Mouse (Mus musculus) right cerebral cortex, postnatal 14 days (tissue): ENCODE data around the gene Etl4.

Experiments
- DNase-seq: peaks from one replicate; pipeline ENCODE4 v3.0.0; 2022

Gene Etl4

DNA sequence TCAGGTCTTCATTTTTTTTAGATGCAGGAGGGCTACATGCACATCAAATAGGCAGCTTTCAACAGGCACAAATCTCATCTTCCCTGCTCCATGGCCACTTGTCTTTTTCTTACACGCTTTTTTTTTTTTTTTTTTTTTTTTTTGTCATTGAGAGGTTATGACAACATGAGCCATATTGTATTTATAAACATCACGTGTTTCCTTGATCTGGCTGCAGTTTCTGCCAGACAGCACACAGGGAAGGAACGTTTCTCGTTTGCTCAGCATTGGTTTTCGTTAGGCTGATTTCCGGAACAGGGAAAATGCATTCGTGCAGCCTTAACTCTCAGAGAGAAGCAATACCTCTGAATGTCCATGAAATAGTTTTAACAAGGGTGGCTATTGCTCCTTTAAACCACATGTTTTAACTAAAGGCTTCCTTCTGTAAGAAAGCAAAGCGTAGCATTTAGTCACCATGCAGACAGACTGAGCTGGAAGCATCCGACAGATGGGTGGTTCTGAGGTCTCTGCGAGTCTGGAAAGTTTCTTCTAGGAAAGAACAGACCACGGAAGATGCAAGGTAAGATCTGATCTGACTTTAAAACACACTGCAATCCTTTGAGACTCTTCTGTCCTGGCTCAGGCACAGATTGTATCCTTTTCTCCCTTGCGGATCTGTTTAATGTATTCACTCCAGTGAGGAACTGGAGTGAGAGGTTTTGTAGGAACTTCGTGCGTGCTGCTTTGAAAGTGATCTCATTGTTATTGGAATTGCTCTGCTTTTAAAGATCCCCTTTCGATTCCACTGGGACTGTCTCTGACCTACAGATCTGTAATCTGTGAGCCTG lies 812.8 kb downstream of the Etl4 start:
- no peak for DNase-seq

DNA sequence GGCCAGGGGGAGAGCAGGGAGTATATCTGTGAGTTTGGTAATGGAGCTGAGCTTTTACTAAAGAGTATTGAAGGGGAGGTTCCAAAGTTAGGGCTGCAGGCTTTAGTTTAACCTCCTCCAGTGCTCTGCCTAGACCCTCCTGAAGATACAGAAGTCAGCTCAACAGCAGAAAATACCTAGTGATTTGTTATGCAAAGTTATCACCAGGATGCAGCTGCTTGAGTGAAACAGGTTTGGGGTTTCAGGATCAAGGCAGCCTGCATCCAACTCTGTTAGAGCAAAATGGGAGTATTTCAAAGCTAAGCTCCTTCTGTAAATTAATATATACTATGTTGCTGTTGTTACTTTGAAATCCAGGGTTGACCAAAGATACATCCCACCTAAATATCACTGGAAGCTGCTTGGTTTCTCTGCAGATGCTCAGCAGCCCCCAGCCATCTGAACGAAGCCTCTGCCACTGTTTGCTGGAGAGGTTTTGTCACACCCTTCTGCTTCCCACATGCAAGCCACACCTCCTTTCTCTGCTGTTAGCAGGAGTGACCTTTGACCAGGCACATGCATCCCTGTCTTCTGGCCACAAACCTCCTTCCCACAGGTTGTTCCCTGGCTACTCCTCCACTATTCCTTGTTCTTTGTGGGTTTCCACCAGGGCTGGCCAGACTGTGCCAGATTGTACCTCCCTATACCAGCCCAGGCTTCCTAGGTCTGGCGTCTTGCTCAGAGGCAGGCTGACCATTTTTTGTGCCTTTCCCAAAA lies 814.6 kb downstream of the Etl4 start:
- DNase-seq: no peak

DNA sequence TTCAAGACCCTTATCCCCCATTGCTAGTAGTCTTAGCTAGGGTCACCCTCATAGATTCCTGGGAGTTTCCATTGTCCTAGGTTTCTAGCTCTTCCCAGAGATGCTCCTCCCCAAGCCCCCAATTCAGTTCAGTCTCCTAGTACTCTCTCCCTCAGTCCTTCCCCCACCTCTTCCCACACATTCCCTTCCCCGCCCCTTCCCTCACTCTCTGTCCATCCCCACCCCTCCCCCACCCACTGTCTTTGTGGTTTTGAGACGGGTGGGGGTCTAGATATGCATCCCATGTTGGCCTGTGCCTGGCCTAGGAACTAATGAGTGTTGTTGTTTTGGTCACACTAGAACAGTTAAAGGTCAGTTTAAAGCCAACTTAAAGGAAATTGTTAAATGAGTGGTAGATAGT lies 817.4 kb downstream of the Etl4 start:
- no peak for DNase-seq

DNA sequence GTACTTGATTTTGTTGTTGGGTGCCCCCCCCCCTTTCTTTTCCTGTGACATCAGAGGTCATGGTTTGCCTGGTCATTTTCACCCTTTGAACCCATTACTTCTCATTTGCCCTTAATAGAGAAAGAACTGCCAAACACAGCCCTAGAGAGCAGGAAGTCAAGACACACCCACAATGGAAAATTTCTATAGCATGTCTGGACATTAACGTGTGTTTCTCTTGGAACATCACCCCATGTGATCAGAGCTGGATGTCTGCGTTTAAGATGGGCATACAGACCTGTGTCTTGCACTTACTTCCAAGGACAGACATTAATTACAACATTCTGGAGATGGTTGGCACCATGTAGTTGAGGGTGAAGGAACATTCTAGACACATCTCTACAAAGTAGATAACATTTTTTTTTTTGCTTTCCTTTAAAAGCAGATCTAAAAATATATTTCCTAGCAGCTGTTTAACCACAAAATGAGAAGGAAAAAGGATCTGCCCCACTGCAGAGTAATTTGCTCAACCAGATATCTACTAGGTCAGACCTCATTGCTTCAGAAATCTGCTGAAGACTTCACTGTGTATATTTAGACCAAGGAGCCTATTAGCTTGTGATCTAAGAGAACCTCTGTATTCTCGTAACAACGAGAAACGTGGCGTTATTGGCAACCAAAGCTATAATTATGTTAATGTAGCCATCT lies 818.3 kb downstream of the Etl4 start:
- no peak for DNase-seq

GRCm38 (mm10) chr2:20735444-20735843 lies 825.9 kb downstream of the Etl4 start:
- no peak for DNase-seq

- DNase-seq: no peak
Observed at GRCm38 (mm10) chr2:20736324-20737015, 826.9 kb downstream of the Etl4 start.

DNA sequence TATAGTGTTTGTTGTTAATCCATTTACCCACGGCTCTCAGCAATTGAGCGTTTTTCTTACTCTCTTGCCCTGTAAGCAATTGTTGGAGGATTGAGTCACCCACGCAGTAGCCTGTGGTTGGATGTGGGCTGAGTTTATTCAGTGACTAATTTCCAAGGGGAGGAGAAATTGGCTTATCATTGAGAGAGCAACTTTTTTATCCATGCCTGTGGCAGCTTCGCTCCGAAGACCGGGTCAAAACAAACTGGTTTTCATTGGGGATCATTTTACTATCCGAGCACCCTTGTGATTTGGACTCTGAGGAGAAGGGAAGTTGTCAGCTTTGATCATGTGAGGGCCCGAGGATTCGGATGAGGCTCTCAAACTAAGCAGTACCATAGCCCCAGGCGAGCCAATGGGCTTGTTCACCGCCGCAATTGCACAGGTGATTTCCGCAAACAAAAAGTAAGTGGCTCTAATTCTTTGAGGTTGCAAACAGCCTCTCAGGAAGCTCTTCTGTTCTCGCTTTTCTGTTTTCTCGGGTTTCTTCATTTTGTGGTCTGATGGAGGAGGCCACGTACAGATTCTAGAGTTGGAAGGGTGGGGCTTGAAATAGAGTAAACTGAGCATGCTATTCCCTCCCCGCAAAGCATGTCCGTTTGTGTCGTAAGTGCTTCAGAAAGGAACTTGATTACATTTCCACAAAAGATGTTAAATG lies 827.7 kb downstream of the Etl4 start:
- DNase-seq: no peak

GRCm38 (mm10) chr2:20737837-20738236 lies 828.3 kb downstream of the Etl4 start:
- DNase-seq: no peak

DNA sequence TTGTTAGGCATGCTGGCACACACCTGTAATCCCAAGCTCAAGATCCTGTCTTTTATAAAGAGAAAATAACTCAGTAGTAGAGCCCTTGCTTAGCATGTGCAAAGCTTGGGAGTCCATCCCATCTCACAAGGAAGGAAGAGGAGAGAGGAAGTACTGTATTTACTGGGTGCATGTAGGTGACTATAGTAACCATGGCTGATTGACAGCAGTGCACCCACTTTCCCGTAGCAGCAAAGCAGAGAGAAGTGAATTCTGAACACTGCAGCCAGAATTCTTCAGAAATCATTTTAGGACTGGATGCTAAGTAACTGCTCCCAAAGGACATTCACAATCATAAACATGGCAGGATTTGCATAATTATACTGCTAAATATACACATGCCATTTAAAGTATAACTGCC lies 838.1 kb downstream of the Etl4 start:
- no peak for DNase-seq

GRCm38 (mm10) chr2:20748481-20748880 lies 838.9 kb downstream of the Etl4 start:
- no peak for DNase-seq

DNA sequence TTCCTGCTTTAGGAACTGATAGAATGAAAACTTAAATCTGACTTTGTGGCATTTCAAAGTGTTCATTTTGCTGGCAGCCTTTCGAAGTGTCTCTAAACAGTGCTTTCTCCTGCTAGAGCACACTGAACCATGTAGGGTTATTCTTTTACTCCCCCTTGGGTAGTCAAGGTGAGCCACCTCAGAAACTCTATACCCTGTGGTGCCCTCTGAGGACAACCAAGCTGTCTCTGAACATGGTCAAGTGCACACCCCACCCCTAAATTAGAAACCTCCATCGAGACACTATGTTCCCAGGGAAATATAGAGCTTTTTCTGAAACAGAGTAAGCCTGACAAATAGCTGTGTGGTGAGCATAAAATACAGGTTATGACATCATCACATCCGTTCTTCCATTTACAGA lies 840.1 kb downstream of the Etl4 start:
- DNase-seq: no peak

- no peak for DNase-seq
Observed at GRCm38 (mm10) chr2:20753282-20754110, 843.9 kb downstream of the Etl4 start.

GRCm38 (mm10) chr2:20756964-20757363 lies 847.4 kb downstream of the Etl4 start:
- DNase-seq: no peak

DNA sequence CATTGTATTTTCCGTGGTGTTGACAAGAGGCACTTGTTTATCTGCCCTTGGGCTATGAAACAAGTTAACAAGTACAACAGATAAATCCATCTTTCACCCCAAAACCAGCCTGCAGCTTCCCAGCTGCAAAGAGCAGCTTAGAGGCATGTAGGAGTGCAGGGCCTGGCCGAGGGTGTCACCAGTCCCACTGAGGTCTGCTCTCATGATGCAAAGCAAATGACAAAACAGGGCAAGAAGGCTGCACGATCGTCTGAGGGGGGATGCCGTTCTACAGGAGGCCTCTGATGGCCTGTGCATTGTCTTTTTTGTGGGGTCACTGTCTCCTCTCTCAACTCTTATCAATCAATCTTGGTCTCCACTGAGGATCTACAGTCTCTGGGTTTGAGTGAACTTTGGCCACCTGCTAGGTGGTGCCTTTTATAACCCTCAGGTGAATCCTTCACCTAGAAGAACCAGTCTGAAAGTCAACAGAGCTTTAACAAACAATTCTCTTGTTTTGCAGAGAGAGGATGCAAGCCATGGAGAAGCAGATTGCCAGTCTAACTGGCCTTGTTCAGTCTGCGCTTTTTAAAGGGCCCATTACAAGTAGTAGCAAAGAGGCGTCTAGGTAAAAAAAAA lies 849.6 kb downstream of the Etl4 start:
- DNase-seq: no peak

- DNase-seq: no peak
Observed at GRCm38 (mm10) chr2:20761320-20761719, 851.7 kb downstream of the Etl4 start.

DNA sequence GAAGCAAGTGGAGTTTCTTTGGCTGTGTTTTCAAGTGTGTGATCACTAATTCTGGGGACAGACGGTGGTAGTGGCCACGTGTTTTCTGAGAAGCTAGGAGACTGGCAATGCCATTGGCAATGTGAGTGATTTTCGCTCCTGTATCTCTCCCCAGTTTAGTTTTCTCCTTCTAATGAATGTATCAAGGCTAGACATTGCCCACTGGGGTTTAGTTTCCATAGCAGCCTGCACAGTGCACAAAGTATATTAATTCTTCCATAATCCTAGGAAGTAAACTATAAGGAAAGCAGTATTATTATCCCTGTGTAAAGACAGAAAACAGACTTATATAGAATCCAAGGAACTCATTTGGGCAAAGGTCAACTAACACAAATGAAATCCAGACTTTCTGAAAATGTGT lies 852.2 kb downstream of the Etl4 start:
- DNase-seq: no peak

- no peak for DNase-seq
Observed at GRCm38 (mm10) chr2:20763511-20764212, 854.1 kb downstream of the Etl4 start.

DNA sequence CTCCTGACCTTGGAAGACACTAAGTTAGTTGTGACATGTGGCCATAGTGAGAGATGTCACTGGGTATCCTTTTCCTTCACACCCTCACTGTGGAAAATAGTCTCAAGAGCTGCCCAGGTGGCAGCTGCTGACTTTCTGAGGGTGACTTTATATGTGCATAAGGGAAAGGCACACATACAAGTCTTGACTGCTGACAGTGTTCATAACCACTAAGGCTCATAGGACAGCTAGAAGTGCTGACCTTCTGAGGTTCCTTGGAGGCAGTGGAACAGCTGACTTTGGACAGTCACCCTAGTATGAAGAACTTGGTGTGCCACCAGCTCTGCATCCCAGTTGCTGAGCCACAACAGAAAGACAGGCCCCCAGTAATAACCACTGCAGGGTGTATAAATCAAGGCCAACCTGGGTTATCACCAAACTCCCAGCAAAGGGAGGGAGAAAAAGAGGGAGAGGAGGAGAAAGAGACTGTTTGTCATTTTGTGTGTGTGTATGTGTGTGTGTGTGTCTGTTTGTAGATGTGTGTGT lies 855.0 kb downstream of the Etl4 start:
- DNase-seq: no peak

DNA sequence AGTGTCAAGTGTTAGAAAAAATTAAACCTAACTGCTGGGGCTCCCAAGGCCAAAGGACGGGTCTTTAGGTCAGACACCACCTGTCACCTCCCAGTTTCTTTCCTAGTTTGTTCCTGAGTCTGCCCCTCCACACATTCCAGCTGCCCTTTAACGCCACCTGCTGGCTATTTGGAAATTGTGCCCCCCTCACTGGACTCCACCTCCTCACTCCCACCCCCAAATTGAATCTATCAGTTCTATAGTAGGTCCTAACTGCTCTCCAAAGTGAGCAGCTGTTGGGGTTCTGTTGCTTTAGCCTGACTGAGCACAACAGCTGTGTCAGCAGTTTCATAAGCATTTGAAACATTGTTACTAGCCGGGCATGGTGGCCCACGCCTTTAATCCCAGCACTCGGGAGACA lies 859.1 kb downstream of the Etl4 start:
- DNase-seq: no peak

GRCm38 (mm10) chr2:20770171-20770570 lies 860.6 kb downstream of the Etl4 start:
- no peak for DNase-seq
